Mouse (Mus musculus) ovary, postnatal 36 days (tissue): ENCODE results near the gene Gna15.

Experiments
- DNase-seq: peaks from one replicate; pipeline ENCODE4 v3.0.0; 2022; ENCODE audit warnings: low spot score, mixed read lengths

Gene Gna15

DNA sequence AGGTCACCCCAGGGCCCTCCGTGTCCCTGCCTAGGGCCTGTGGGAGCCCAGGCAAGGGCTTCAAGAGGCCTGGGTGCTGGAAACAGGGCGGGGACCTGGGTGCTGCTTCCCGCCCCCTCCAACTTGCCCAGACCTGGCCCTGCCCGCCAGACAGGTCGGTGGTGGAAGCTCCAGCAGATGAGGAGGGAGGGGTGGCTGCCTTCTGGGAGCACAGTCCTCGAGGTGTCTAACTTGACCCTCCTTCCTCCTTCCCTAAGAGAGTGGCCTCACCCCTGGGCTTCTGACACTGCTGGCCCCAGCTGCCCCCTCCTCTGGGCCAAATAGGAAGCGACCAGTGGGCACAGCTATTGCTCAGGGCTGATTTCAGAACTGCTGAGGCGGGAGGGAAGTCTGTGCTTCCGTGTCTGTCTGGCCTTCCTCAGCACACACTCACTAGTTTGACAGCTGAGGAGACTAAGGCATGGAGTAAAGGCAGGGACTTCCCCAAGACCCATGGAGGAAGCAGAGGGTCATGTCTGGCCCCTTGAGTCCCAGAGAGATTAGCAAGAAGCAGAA, at the start of gene Gna15:
Gene Gna15, minus strand, starts transcription at position 175 of the 555 bp plus-strand sequence.
- DNase-seq, result no peak

DNA sequence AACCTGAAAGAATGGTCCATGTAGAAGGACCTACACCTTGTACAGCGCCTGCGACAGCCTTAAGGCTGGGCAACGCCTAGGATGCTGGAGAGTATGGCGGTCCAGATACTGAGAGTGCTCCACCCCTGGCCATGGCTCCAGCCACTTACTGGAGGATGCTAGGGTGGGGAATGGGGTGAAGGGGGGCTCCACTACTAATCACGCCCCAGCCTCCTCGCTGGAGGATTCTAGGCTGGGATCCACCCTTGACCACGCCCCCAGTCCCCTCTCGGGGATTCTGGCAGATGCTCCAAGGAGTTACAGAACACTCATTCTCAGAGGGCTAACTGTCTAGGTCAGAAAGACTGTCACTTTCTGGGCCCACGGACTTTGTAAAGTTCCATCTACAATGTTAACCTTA, 49.0 kb upstream of the Gna15 start:
- DNase-seq, result peak; percentile 57

DNA sequence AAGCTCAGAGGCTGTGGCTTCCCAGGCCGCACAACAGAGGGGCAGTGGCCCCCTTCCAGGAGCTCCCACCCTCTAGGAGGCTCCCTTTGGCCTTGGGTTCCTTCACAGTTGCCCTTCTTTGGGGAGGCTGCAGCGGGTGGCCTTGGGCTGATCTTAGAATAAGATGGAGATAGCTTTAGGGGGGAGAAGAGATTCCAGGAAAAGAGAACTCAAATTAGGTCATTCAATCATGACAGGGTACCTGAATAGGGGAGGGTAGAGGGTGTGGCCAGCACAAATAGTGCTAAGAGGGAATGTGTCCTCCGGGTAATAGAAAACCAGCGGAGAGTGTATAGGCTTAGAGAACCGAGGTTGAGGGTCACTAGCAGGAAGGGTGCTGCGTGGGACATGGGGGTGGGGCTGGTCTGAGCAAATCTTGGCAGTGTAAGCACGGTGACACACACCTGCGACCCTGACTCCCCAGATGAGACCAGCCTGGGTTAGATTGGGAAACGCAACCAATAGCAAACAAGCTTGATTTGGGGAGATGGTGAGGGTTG, 48.2 kb upstream of the Gna15 start:
- peak; percentile 57 for DNase-seq

DNA sequence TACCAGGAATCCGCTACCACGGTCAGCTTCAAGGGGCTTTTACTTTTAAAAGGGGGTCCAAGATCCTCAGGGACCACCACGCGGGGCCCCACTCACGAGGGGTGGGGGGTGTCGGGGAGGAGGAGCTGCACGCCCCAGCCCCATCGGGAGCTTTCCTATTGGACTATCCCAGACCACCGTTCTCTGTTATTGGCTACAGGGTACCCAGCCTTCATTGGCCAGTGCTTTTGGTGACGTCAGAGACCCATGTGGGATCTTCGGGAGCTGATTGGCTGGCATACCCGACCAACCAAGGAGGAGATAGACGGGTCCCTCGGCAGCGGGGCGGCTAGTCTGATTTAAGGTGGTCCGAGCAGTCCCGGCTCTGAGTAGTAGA, 47.5 kb upstream of the Gna15 start:
- DNase-seq, result peak; percentile 96

DNA sequence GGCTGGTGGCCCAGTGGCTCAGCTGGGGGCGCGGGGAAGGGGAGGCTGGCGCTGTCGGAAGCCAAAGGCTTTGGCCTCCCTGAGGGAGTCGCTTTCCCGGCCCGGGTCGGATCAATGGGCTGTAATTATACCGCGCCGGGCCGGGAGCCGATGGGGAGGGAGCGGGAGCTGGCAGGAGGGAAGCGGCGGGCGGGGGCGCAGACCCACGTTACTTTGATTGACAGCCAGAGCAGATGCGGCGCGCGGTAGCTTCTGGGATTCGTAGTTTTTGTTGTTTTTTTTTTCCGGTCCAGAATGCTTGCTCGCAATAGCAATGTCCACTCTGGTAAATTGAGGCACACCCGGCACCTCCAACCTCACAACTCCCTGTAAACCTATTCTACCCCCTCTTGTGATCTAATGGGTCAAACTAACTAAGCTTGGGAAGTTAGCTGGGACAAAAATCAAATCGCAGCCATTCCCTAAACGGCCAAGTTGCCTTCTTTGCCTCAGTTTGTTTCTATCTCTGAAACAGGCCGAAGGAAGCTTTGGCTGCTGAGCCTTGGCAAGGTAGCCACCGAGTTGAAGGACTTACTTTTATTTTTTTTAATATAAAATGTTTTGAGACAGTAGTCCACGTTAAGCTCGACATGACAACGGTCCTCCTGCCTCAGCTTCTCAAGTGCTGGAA, 46.9 kb upstream of the Gna15 start:
- peak; percentile 93 for DNase-seq

DNA sequence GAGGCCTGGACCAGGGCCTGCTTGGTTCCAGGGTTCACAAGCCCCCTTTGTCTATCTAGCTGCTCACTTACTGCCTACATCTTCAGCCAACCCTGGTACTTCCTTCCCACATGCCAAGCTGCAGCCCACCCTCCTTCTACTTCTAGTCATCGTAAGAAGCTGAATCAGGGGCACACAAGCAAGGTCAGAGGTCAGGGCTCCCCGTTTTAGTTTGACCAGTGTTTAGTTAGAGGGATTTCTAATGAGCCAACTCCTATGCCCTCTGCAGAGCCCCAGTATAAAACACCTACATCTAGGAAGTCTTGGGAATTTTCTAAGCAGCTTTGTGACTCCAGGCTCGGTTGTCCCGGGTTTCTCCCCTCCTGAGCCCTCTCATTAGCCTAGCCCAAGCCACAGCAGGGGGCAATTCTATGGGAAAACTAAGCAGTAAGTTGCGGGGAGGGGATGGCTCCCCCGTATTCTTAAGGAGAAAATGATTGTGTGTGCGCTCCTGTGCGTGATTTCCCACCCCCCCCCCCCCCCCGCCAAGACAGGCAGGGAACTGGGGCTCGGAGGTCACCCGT, 46.3 kb upstream of the Gna15 start:
- no peak for DNase-seq

DNA sequence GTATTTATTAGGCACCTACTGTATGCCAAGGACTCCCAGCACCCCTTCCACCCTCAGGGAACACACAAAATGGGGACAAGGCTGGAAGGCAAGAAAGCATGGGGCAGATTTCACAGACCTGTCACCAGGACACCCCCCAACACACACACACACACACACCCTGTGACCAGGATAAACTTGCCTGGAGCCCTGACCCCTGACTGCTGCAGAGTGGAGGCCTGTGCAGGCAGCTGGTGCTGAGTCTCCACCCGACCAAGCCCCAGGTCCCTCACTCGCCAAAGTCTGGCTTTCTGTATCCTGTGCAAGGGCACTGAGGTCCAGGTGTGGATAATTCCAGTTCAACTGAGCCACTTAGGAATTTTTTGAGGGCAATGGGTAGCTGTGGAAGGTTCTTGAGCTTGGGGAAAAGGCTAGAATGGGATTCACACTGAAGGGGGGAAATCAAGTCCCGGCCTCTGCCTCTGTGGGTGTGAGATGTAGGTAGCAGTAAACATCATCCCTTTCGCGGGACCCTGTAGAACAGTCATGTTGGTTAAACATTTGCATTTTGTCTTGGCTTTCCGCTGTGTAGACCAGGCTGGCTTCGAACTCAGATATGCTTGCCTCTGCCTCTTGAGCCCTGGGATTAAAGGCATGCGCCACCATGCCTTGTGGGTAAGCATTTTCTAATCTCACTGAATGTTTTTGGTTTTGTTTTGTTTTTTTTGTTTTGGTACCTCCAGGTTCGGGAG, 45.6 kb upstream of the Gna15 start:
- no peak for DNase-seq

DNA sequence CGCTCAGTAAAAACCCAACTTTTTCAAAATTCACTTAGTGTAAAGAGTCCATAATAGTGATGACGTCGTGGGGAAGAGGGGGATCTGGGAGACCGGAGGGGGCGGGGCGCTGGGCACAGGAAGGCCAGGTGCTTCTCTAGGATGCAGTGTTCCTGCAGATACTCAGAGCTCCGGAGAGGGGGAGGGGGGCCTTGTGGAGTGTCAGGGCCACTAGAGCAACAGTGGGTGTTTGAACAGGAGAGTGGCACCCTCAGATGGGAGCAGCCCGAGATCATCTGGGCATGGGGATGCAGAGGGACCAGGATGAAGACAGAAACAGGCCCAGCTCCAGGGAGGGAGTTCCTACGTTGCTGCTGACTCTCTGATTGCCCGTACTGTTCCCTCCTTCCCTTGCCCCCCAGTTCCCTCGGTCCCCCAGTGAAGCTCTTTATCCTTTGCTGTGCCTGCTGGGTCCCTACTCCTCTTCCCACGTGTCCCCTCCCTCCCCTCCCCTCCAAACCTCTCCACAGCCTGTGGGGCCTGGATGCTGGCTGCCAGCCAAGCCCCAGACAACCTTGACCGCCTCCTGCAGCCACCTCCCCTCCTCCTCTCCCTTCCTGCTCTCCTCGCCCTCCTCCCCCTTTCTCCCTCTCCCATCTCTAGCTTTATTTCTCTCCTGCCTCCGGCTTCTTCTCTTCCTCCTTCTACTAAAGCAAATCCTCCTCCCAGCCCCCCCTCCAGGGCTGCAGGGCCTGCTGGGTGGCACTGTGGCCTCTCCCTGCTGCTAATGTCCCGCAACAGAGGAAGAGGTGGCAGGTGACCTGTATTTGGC, 44.6 kb upstream of the Gna15 start:
- peak; percentile 82 for DNase-seq

DNA sequence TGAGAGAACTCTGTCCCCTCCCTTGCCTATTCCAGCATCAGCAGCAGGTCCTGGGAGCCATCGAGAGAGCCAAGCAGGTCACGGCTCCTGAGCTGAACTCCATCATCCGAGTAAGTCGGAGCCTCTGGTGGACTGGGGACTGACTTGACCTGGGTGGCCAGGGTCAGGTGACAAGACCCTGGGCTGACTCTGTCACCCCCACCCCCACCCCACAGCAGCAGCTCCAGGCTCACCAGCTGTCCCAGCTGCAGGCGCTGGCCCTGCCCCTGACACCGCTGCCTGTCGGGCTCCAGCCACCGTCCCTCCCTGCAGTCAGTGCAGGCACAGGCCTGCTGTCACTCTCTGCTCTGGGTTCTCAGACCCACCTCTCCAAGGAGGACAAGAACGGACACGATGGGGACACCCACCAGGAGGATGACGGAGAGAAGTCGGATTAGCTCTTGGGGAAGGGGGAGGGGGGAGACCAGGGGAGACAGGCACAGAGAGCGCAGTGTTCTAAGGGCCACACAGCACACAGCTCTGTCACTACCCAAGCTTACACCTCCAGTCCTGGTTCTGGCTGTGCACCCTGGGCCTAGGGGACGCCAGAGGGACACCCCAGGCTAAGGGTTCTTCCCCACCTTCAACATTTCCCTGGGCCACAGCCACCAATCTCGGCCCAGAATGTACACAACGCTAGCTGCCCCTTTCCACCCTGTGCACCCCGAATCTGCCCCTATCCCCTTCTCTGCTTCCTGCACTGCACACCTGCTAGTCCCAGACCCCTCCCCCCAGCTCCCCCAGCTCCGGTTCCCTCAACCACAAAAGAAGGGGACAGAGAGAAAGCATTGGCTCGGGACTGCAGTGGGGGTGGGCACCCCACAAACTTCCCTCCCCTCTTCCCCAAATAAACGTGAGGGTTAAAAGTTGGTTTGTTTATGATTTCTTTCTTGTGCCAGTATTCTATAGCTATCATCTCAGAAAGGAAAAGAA, 41.5 kb upstream of the Gna15 start:
- no peak for DNase-seq

DNA sequence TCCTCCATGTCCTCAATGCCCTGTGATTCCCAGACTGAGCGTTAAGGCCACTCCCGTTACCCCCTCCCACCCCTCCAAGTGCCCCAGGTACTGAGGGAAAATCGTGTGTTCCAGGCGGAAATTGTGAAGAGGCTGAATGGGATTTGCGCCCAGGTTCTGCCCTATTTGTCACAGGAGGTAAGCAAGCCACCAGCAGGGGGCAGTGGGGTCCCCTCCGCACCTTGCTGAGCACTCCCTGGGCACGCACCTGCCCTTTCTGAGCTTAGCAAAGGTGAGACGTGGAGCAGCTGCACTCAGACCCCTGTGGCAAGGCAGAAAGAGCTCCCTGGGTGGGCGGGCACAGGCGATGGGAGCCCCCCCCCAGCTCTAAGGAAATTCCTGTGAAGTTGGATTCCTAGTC, 40.7 kb upstream of the Gna15 start:
- DNase-seq, result peak; percentile 49

DNA sequence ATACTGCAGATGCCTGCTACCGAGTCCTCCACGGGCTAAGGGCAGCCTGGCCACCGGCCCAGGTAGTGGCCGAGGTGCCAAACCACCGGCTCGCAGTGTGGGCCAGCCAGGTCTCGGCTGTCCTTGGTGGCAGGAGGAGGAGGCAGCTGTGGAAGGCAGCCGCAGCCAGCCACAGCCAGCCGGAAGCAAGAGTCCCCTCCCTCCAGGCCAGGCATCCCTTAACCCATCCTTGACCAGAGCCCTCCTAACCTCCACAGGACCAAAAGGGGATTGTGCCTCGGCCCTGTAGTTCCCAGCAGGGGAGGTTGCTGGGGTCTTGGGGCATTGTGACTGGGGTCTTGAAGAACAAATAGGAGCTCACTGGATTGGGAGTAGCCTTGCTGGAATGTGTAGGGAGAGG, 40.2 kb upstream of the Gna15 start:
- peak; percentile 61 for DNase-seq

DNA sequence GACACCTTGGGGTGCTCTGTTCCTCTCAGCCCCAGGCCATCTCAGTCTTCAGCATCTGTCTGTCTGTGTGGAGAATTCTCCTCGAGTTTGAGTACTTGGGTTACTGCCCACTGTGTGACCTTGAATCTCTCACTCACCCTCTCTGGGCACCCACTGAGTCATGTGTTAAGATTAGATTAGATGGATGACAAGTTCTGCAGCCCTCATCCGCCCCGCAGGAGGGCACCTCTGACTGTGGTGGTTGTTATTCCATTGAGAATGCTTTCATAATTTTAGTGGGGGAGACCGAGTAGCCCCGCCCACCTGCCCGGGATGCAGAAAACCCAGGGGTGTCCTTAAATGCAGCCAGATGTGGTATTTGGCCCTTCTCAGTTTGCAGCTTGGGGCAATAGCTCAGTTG, 39.5 kb upstream of the Gna15 start:
- peak; percentile 47 for DNase-seq

DNA sequence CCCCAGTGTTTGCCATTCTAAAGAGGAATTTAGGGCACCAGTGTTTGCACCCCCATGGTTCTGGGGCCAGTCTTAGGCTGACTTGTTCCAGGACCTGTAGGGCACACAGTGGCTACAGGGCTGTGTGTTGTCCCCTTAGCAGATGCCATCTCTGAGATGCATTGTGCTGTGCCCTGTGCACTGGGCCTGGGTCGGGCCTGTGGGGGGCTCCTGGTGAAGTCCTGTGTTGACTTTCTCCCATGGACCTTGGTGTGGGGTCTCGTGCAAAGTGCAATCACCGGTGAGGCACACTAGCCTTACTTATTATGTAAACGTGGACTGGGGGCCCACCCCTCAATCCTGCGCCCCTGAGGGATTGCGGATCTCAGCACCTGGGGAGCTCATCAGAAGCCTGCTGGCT, 38.4 kb upstream of the Gna15 start:
- no peak for DNase-seq

DNA sequence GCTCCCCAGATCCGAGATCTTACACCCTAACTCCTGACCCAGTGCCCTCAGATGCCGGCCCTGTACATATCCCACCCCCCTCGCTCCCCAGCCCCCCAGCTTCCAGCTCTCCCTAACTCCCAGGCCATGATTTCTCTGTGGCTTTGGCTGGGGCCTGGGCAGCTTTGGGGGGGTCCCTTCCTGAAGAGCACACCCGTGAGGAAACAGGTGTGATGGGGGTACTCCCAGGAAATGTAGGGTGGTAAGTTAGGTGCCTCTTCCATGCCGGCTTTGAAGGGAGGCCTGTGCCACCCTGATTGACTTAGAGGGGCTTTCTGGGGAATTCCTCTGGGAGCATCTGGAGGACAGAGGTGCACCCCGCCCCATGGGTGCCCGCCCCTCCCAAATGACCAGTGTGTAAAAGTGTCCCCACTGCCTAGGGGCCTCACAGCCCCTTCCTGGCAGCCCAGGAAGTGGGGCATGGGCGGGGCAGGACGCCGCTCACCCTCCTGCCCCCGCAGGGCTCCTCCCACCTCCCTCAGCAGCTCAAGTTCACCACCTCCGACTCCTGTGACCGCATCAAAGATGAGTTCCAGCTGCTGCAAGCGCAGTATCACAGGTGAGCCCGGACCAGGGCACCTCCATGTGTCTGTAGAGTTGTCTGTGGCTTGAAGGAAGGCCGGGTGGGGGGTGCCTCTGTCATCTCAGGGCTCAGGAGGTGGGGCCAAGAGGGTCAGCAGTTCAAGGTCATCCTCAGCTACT, 36.9 kb upstream of the Gna15 start:
- peak; percentile 53 for DNase-seq

DNA sequence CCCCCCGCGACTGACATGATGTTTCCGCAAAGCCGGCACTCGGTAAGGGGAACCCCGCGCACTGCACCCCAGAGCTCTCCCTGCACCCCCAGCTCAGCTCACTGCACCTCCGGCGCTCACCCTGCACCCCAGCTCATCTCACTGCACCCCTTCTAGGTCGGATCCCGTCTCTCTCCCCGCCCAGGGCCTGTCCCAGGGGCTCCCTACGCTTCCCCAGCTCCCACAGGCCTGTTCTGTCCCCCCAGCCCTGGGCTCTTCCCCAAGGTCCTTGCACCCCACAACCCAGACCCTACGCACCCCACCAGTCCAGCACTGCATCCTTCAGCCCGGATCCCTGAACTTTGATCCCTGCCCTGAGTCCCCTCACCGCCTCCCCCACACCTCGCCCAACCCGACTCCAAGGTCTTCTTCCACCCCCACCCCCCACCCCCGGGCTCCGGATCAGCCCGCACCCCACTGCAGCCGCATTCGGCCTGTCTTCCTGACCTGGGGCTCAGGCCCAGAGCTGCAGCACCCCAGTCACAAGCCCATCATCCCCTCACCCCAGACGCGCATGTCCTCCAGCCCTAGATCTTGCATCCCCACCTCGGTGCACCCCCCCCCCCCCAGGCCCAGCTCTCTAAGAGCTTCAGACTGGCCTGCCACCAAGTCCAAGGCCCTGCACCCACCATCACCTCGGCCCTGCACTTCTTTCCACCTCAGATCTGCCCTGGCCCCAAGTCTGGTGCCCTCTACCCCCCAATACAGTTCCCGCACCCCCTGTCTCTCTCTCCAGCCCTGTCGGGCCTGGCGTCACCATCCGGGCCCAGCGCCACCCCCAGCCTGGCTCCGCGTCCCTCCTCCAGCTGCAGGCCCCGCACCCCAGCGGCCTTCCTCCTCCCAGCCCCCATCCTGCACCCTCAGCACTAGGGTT, 35.9 kb upstream of the Gna15 start:
- peak; percentile 68 for DNase-seq

DNA sequence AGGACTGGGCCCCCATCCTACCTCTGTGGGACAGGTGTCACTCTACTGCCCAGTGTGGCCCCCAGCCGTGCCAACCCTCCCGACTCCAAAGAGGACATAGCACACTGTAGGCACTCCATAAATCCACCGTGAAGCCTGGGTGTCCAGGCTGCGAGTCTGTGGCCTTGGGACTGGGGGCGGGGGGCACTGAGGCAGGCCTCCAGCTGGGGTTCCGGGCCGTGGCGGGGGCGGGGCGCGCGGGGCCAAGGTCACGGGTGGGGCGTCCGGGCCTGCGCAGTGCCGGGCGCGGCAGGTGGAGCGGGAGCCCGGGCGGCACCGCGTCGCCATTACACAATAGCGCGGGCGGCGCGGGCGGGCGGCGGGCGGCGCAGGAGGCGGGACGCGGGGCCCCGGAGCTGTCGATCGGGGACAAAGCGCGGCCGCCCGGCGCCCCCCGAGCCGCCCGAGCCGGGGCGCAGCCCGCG, 35.2 kb upstream of the Gna15 start, which contains the start of gene Aes:
Gene Aes, plus strand, starts transcription at position 326 of the 464 bp plus-strand sequence.
- DNase-seq, result peak; percentile 90

DNA sequence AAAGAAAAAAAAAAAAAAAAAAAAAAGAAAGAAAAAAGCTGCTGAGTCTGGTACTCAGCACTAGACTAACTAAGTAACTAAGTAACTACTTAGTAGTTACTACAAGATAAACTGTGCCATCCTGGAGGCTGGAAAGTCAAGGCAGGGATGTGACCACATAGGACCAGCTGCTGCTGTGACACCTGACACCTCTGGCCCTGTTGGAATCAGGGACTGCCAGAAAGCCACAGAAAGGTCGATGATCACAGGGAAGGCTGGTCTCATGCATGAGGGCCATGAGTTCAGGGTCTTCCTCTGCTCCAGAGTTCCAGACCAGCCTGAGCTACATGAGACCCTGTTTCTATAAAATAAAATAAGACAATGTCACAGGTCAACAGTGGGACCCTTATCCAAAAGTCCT, 33.5 kb upstream of the Gna15 start:
- no peak for DNase-seq

DNA sequence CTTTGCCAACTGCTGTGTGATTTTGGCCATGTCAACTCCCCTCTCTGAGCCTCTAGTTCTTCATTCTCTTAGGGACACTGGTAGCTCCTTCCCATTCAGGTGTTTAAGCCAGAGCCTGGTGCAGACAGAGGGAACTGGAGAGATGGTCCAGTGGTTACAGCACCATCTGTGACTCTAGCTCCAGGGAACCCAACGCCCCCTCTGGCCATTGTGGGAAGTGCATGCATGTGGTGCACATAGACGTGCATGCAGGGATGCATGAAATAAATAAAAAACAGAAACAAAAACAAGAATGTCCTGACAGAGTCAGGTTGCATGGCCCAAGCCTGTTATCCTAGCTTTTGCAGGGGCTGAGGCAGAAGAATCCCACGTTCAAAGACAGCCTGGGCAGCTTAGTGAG, 32.3 kb upstream of the Gna15 start:
- DNase-seq, result no peak
